Mouse (Mus musculus): Measurements from ENCODE around the gene Plxdc2.

GRCm38 (mm10) chr2:16356106-16356818, at the start of gene Plxdc2:
- no peak for TF ChIP-seq CTCF (IDR thresholded peaks at IDR 0.05; ENCODE audit: control insufficient read depth, insufficient read depth, low read length)
- TF ChIP-seq POLR2A (IDR thresholded peaks at IDR 0.05; ENCODE audit: borderline replicate concordance, control insufficient read depth, low read depth, low read length): no peak
